Mouse (Mus musculus): ENCODE data around the gene Cacna1g. TPM values are rescaled to one million over a fixed set of nuclear protein-coding genes. Genes with fewer than 3 reads are reported as not detected.

Gene Cacna1g
- total and polyA plus RNA-seq, 2 experiments from 2014 or later, result 7.4 to 46.2 TPM

GRCm38 (mm10) chr11:94485223-94485622 lies 11.2 kb upstream of the Cacna1g start:
- no peaks in the 10 kb centered on the region for H3K4me1 ChIP-seq (ENCODE audit: control insufficient read depth, insufficient read depth)
- 72% methylated on average over 5 of the region's 5 CpGs for WGBS
- no peak overlapping the region for H3K27ac ChIP-seq (ENCODE audit: low read depth)
- H3K9ac ChIP-seq (replicated peaks; ENCODE audit: low read depth, low read length), result no peak overlapping the region
- no peak overlapping the region for H3K4me2 ChIP-seq (ENCODE audit: low read depth, low read length)
- DNase-seq (ENCODE audit: low spot score), result no peak
- peaks cover 8% of the 10 kb centered on the region; the same call in 1 of the 2 replicates for H3K27me3 ChIP-seq (ENCODE audit: control insufficient read depth, insufficient read depth, low read length)
- ATAC-seq (ENCODE audit: insufficient read depth, low read depth), result no peak
- no peak overlapping the region for H3K4me3 ChIP-seq (ENCODE audit: low read depth, low read length)
- TF ChIP-seq EP300 (IDR thresholded peaks at IDR 0.05; ENCODE audit: low read depth) (no peak), CTCF (IDR thresholded peaks at IDR 0.05; ENCODE audit: low read depth) (no peak)
- no peaks in the 10 kb centered on the region for H3K36me3 ChIP-seq (replicated peaks; ENCODE audit: control insufficient read depth, insufficient read depth, low read length)
- H3K9me3 ChIP-seq (replicated peaks; ENCODE audit: control insufficient read depth, low read length), result no peaks in the 10 kb centered on the region

GRCm38 (mm10) chr11:94484636-94485035 lies 10.6 kb upstream of the Cacna1g start:
- TF ChIP-seq EP300 (IDR thresholded peaks at IDR 0.05; ENCODE audit: low read depth) (no peak), CTCF (IDR thresholded peaks at IDR 0.05; ENCODE audit: low read depth) (no peak)
- no peak overlapping the region for H3K4me2 ChIP-seq (ENCODE audit: low read depth, low read length)
- WGBS, result 90% methylated on average over 9 of the region's 9 CpGs
- H3K27me3 ChIP-seq (ENCODE audit: control insufficient read depth, insufficient read depth, low read length), result peaks cover 8% of the 10 kb centered on the region; the same call in 1 of the 2 replicates
- no peak for DNase-seq (ENCODE audit: low spot score)
- H3K27ac ChIP-seq (ENCODE audit: low read depth), result no peak overlapping the region
- H3K4me3 ChIP-seq (ENCODE audit: low read depth, low read length), result no peak overlapping the region
- ATAC-seq (ENCODE audit: insufficient read depth, low read depth), result no peak
- no peaks in the 10 kb centered on the region for H3K4me1 ChIP-seq (ENCODE audit: control insufficient read depth, insufficient read depth)
- H3K9ac ChIP-seq (replicated peaks; ENCODE audit: low read depth, low read length), result no peak overlapping the region
- no peaks in the 10 kb centered on the region for H3K36me3 ChIP-seq (replicated peaks; ENCODE audit: control insufficient read depth, insufficient read depth, low read length)
- H3K9me3 ChIP-seq (replicated peaks; ENCODE audit: control insufficient read depth, low read length), result no peaks in the 10 kb centered on the region

GRCm38 (mm10) chr11:94483921-94484320 lies 9.9 kb upstream of the Cacna1g start:
- Histone ChIP-seq H3K27me3 (ENCODE audit: control insufficient read depth, insufficient read depth, low read length) (peaks cover 8% of the 10 kb centered on the region; the same call in 1 of the 2 replicates), H3K4me3 (ENCODE audit: low read depth, low read length) (no peak overlapping the region), H3K4me1 (ENCODE audit: control insufficient read depth, insufficient read depth) (no peaks in the 10 kb centered on the region), H3K27ac (ENCODE audit: low read depth) (no peak overlapping the region), H3K9ac (replicated peaks; ENCODE audit: low read depth, low read length) (no peak overlapping the region), H3K36me3 (replicated peaks; ENCODE audit: control insufficient read depth, insufficient read depth, low read length) (no peaks in the 10 kb centered on the region), H3K9me3 (replicated peaks; ENCODE audit: control insufficient read depth, low read length) (no peaks in the 10 kb centered on the region), H3K4me2 (ENCODE audit: low read depth, low read length) (no peak overlapping the region)
- 69% methylated on average over 14 of the region's 14 CpGs for WGBS
- ATAC-seq (ENCODE audit: insufficient read depth, low read depth) (no peak), DNase-seq (ENCODE audit: low spot score) (no peak)
- TF ChIP-seq CTCF (IDR thresholded peaks at IDR 0.05; ENCODE audit: low read depth), result no peak
- TF ChIP-seq EP300 (IDR thresholded peaks at IDR 0.05; ENCODE audit: low read depth), result no peak

- H3K4me1 ChIP-seq (ENCODE audit: control insufficient read depth, insufficient read depth), result no peaks in the 10 kb centered on the region
- peaks cover 8% of the 10 kb centered on the region; the same call in 1 of the 2 replicates for H3K27me3 ChIP-seq (ENCODE audit: control insufficient read depth, insufficient read depth, low read length)
- TF ChIP-seq CTCF (IDR thresholded peaks at IDR 0.05; ENCODE audit: low read depth) (0 out of 2 replicates have a peak, but pooled peaks have one; percentile 19), EP300 (IDR thresholded peaks at IDR 0.05; ENCODE audit: low read depth) (no peak)
- no peak overlapping the region for H3K4me2 ChIP-seq (ENCODE audit: low read depth, low read length)
- ATAC-seq (ENCODE audit: insufficient read depth, low read depth), result no peak
- WGBS, result 71% methylated on average over 11 of the region's 11 CpGs
- no peak for DNase-seq (ENCODE audit: low spot score)
- H3K27ac ChIP-seq (ENCODE audit: low read depth), result no peak overlapping the region
- H3K9me3 ChIP-seq (replicated peaks; ENCODE audit: control insufficient read depth, low read length), result no peaks in the 10 kb centered on the region
- H3K4me3 ChIP-seq (ENCODE audit: low read depth, low read length), result no peak overlapping the region
- no peaks in the 10 kb centered on the region for H3K36me3 ChIP-seq (replicated peaks; ENCODE audit: control insufficient read depth, insufficient read depth, low read length)
- H3K9ac ChIP-seq (replicated peaks; ENCODE audit: low read depth, low read length), result no peak overlapping the region
Observed at GRCm38 (mm10) chr11:94483436-94483835, 9.4 kb upstream of the Cacna1g start.

GRCm38 (mm10) chr11:94482738-94483137 lies 8.7 kb upstream of the Cacna1g start:
- ATAC-seq (ENCODE audit: insufficient read depth, low read depth), result no peak
- Histone ChIP-seq H3K4me2 (ENCODE audit: low read depth, low read length) (no peak overlapping the region), H3K4me1 (ENCODE audit: control insufficient read depth, insufficient read depth) (no peaks in the 10 kb centered on the region), H3K9me3 (replicated peaks; ENCODE audit: control insufficient read depth, low read length) (no peaks in the 10 kb centered on the region), H3K27me3 (ENCODE audit: control insufficient read depth, insufficient read depth, low read length) (peaks cover 8% of the 10 kb centered on the region; the same call in 1 of the 2 replicates), H3K36me3 (replicated peaks; ENCODE audit: control insufficient read depth, insufficient read depth, low read length) (no peaks in the 10 kb centered on the region), H3K27ac (ENCODE audit: low read depth) (no peak overlapping the region), H3K4me3 (ENCODE audit: low read depth, low read length) (no peak overlapping the region), H3K9ac (replicated peaks; ENCODE audit: low read depth, low read length) (no peak overlapping the region)
- TF ChIP-seq CTCF (IDR thresholded peaks at IDR 0.05; ENCODE audit: low read depth) (no peak), EP300 (IDR thresholded peaks at IDR 0.05; ENCODE audit: low read depth) (no peak)
- WGBS, result 77% methylated on average over 11 of the region's 11 CpGs
- no peak for DNase-seq (ENCODE audit: low spot score)

GRCm38 (mm10) chr11:94481963-94482362 lies 8.0 kb upstream of the Cacna1g start:
- H3K27me3 ChIP-seq (ENCODE audit: control insufficient read depth, insufficient read depth, low read length), result peaks cover 9% of the 10 kb centered on the region; the same call in 1 of the 2 replicates
- peak; percentile 27; the same call in 1 of the 2 replicates for ATAC-seq (ENCODE audit: insufficient read depth, low read depth)
- H3K4me1 ChIP-seq (ENCODE audit: control insufficient read depth, insufficient read depth), result no peaks in the 10 kb centered on the region
- no peak overlapping the region for H3K27ac ChIP-seq (ENCODE audit: low read depth)
- no peak for DNase-seq (ENCODE audit: low spot score)
- 81% methylated on average over 7 of the region's 7 CpGs for WGBS
- no peak overlapping the region for H3K9ac ChIP-seq (replicated peaks; ENCODE audit: low read depth, low read length)
- TF ChIP-seq CTCF (IDR thresholded peaks at IDR 0.05; ENCODE audit: low read depth) (no peak), EP300 (IDR thresholded peaks at IDR 0.05; ENCODE audit: low read depth) (no peak)
- H3K36me3 ChIP-seq (replicated peaks; ENCODE audit: control insufficient read depth, insufficient read depth, low read length), result no peaks in the 10 kb centered on the region
- H3K9me3 ChIP-seq (replicated peaks; ENCODE audit: control insufficient read depth, low read length), result no peaks in the 10 kb centered on the region
- H3K4me3 ChIP-seq (ENCODE audit: low read depth, low read length), result no peak overlapping the region
- H3K4me2 ChIP-seq (ENCODE audit: low read depth, low read length), result no peak overlapping the region
